Mouse (Mus musculus) stomach, embryonic 14.5 days (tissue): ENCODE data around the gene Casc3. TPM values are rescaled to one million over a fixed set of nuclear protein-coding genes. Genes with fewer than 3 reads are reported as not detected.
A peak's percentile ranks its signal among the peaks of the same experiment; 100 is the strongest.

ENCODE experiments used
- ATAC-seq: fragments of 200-750 bp; cut with Nextera tagmentation; 2 replicates; pipeline ENCODE4 v1.8.0; 2017; ENCODE audit warnings: low read depth, moderate TSS enrichment; ENCODE audit not compliant: insufficient number of reproducible peaks, insufficient read depth, low FRiP score
- H3K27ac ChIP-seq: fragments of 300-500 bp; sonication (generic); 2 replicates; pipeline ENCODE4 v1.5.1; 2014; ENCODE audit warnings: mild to moderate bottlenecking, low read length, moderate library complexity, mixed read lengths
- H3K27me3 ChIP-seq: fragments of 300-500 bp; sonication (generic); 2 replicates; pipeline ENCODE4 v1.6.1; 2014; ENCODE audit warnings: low read length, control low read depth, mixed read lengths; ENCODE audit not compliant: control insufficient read depth, insufficient read depth
- H3K36me3 ChIP-seq: fragments of 300-500 bp; sonication (generic); 2 replicates; pipeline ENCODE4 v1.6.1; 2014; ENCODE audit warnings: mild to moderate bottlenecking, control low read depth, low read length, moderate library complexity, mixed read lengths; ENCODE audit not compliant: control insufficient read depth, insufficient read depth
- H3K4me1 ChIP-seq: fragments of 300-500 bp; sonication (generic); 2 replicates; pipeline ENCODE4 v1.6.1; 2014; ENCODE audit warnings: low read length, control low read depth, mixed read lengths; ENCODE audit not compliant: control insufficient read depth, insufficient read depth
- H3K4me2 ChIP-seq: fragments of 300-500 bp; sonication (generic); replicated peaks from 2 replicates; pipeline ENCODE4 v1.6.1; 2014; ENCODE audit warnings: low read depth, low read length, control low read depth
- H3K4me3 ChIP-seq: fragments of 300-500 bp; sonication (generic); 2 replicates; pipeline ENCODE4 v1.5.1; 2014; ENCODE audit warnings: low read depth, low read length, control low read depth
- H3K9ac ChIP-seq: fragments of 300-500 bp; sonication (generic); replicated peaks from 2 replicates; pipeline ENCODE4 v1.6.1; 2014; ENCODE audit warnings: low read depth, mild to moderate bottlenecking, control low read depth, low read length, moderate library complexity, mixed read lengths
- H3K9me3 ChIP-seq: fragments of 300-500 bp; sonication (generic); 2 replicates; pipeline ENCODE4 v1.6.1; 2016; ENCODE audit warnings: low read depth, low read length, control low read depth; ENCODE audit not compliant: control insufficient read depth
- WGBS: fragments of 180-500 bp; shearing (Covaris S2); extraction: QIAGEN DNeasy Blood & Tissue Kit; methylation state at CpG from one replicate; pipeline ENCODE4 v1.1.7; 2014; 5-methylcytosine and 5-hydroxymethylcytosine counted together
- polyA plus RNA-seq: library from polyadenylated mRNA; unstranded; fragments of >200 nt; fragmentation: Nextera tagmentation; extraction: Ambion mirVana; gene quantifications from 2 replicates; pipeline ENCODE4 v1.2.1, GENCODE M21; 2014

The Casc3 gene
- polyA plus RNA-seq, 1 experiment from 2014 or later: 33.7 TPM

DNA sequence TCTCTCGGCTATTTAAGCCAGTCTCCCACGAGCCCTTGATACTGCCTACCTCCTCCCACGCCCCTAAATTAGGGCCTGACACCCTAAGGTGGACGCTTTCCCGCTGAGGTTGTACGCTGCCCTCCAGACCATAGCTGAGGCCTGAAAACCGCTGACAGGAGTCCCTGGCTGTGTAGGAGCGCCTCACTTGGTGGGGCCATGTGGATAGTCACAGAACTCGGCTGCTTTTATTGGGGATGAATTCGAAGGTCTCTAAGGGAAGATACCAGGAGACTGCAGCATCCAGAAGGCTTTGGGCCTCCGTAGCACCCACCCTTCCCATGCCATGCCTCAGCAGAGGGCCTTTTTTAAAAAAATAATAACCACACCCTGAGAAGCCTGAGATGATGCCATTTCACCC, 33.2 kb downstream of the Casc3 start:
- H3K27ac ChIP-seq: no peak overlapping the region
- peaks cover 4% of the 10 kb centered on the region; the same call in 1 of the 2 replicates for H3K27me3 ChIP-seq
- 53% methylated on average over 11 of the region's 11 CpGs for WGBS
- peak overlapping the region; percentile 49 for H3K4me3 ChIP-seq
- H3K4me1 ChIP-seq: peaks cover 18% of the 10 kb centered on the region
- H3K36me3 ChIP-seq: peaks cover 10% of the 10 kb centered on the region
- H3K9me3 ChIP-seq: no peaks in the 10 kb centered on the region
- 0 out of 2 replicates have a peak overlapping the region, but pooled peaks have one; percentile 65 for H3K9ac ChIP-seq
- no peak for ATAC-seq
- H3K4me2 ChIP-seq: peak overlapping the region; percentile 92

- H3K4me2 ChIP-seq: no peak overlapping the region
- WGBS: 80% methylated on average over 9 of the region's 9 CpGs
- H3K27ac ChIP-seq: no peak overlapping the region
- no peak for ATAC-seq
- H3K36me3 ChIP-seq: peaks cover 5% of the 10 kb centered on the region
- no peaks in the 10 kb centered on the region for H3K9me3 ChIP-seq
- H3K27me3 ChIP-seq: peaks cover 4% of the 10 kb centered on the region; the same call in 1 of the 2 replicates
- H3K4me3 ChIP-seq: no peak overlapping the region
- peaks cover 18% of the 10 kb centered on the region for H3K4me1 ChIP-seq
- no peak overlapping the region for H3K9ac ChIP-seq
These were observed 33.8 kb downstream of the Casc3 start for GRCm38 (mm10) chr11:98838512-98838911.

DNA sequence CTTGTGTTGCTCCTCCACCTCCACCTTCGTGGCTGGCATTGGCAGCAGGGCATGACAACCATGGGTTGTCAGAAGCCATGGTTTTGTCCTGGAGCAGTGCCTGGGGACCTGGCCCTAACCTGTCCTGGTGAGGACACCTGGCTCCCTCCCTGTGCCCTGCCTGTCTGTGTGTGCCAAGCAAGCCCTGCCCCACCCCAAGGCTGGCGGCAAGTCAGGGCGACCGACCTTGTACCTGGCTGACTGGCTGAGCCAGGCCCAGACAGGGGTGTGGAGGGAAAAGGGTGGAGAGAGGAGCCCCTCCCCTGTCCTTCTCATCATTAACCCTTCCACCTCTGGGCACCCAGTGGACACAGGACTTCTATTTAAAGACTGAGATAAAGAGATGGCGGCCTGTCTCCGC, 34.7 kb downstream of the Casc3 start:
- no peaks in the 10 kb centered on the region for H3K9me3 ChIP-seq
- H3K27me3 ChIP-seq: peaks cover 4% of the 10 kb centered on the region; the same call in 1 of the 2 replicates
- no peak overlapping the region for H3K4me3 ChIP-seq
- H3K4me1 ChIP-seq: peaks cover 18% of the 10 kb centered on the region
- no peaks in the 10 kb centered on the region; the same call in 1 of the 2 replicates for H3K36me3 ChIP-seq
- WGBS: 40% methylated on average over 6 of the region's 6 CpGs
- ATAC-seq: peak; percentile 59; the same call in 1 of the 2 replicates
- H3K9ac ChIP-seq: no peak overlapping the region
- no peak overlapping the region; the same call in 1 of the 2 replicates for H3K27ac ChIP-seq
- H3K4me2 ChIP-seq: no peak overlapping the region; the same call in 1 of the 2 replicates

DNA sequence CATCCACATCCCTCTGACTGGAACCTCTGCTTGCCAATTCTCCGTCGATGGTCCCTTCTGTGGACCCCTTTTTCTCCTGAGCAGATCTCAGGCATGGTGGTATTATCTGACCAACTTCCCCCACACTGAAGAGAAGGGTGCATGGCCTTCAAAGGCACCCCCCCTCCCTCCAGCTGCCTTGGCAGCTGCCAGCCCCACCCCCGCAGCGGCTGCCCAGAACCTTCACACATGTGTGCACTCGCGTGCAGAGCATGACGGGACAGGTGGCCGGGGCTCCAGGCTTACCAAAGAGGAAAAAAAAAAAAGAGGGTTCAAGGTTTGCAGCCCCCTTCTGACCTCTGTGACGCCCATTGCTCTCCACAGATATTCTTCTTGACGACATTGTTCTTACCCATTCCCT, 35.2 kb downstream of the Casc3 start:
- no peak for ATAC-seq
- Histone ChIP-seq H3K36me3 (no peaks in the 10 kb centered on the region), H3K4me1 (peaks cover 18% of the 10 kb centered on the region), H3K4me2 (no peak overlapping the region; the same call in 1 of the 2 replicates), H3K4me3 (no peak overlapping the region), H3K9me3 (no peaks in the 10 kb centered on the region), H3K27ac (no peak overlapping the region; the same call in 1 of the 2 replicates), H3K27me3 (peaks cover 4% of the 10 kb centered on the region; the same call in 1 of the 2 replicates), H3K9ac (no peak overlapping the region)
- 59% methylated on average over 10 of the region's 10 CpGs for WGBS

GRCm38 (mm10) chr11:98846016-98846415, 41.3 kb downstream of the Casc3 start:
- no peak overlapping the region for H3K4me2 ChIP-seq
- no peak overlapping the region for H3K27ac ChIP-seq
- no peaks in the 10 kb centered on the region for H3K36me3 ChIP-seq
- H3K27me3 ChIP-seq: no peaks in the 10 kb centered on the region
- no peak overlapping the region for H3K9ac ChIP-seq
- peaks cover 13% of the 10 kb centered on the region; the same call in 1 of the 2 replicates for H3K4me1 ChIP-seq
- ATAC-seq: no peak
- H3K4me3 ChIP-seq: no peak overlapping the region
- H3K9me3 ChIP-seq: no peaks in the 10 kb centered on the region
- 59% methylated on average over 13 of the region's 13 CpGs for WGBS

DNA sequence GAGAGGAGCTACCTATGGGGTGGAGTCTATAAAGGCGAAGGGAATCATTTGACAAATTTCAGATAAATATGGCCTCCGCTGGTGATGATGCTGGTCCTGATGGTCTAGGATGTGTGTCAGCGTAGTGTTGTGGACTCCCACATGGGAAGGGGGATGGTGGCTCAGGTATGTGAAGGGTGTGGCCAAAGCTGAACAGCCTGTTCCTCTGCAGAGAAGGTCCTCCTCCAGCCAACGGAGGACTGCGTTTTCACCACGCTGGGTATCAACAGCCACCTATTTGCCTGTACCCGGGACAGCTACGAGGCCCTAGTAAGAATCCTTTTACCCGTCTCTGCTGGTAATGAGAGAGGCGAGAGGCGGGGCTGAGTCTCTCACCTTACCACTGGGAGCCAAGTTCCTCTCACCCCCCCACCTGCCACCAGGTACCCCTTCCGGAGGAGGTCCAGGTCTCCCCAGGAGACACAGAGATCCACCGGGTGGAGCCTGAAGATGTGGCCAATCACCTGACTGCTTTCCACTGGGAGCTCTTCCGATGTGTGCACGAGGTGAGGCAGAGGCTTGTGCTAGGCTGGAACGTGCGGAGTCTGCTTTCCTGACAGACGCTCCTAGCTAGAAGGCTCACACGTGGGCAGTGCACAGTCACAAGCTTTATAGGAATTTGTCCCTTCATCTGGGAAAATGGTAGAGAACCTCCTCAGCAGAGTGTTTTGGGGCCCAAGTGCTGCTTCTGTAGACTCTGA, 42.3 kb downstream of the Casc3 start:
- Histone ChIP-seq H3K9ac (no peak overlapping the region), H3K36me3 (no peaks in the 10 kb centered on the region), H3K9me3 (no peaks in the 10 kb centered on the region), H3K4me2 (no peak overlapping the region), H3K27me3 (no peaks in the 10 kb centered on the region), H3K4me1 (peaks cover 13% of the 10 kb centered on the region; the same call in 1 of the 2 replicates), H3K27ac (no peak overlapping the region), H3K4me3 (no peak overlapping the region)
- WGBS: 55% methylated on average over 19 of the region's 19 CpGs
- ATAC-seq: no peak

DNA sequence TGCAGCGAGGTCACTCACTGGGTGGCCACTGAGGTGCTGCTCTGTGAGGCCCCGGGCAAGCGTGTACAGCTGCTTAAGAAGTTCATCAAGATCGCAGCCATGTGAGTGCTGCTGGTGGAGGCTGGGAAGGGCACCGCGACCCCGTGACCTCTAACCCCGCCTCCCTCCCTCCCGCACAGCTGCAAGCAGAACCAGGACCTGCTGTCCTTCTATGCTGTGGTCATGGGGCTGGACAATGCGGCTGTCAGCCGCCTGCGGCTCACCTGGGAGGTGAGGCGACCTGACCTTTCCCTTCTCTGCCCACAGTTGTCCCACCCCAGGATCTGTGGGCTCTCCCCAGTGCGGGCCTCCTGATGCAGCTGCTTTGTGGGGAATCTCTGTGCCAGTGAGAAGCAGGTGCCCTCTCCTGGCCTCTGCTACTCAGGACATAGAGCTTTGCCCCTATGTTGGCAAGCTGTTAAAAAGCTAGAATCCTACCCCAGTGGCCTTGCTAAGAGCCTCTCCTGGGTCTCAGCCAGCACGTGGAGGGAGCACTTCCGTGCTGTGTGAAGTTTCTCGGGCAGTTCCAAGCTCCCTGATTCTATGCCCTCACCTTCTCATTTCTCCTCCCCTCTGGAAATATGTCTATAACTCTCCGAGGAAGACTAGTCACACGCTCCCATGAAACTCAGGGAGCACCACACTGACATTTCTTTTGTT, 44.6 kb downstream of the Casc3 start:
- H3K27ac ChIP-seq: no peak overlapping the region
- H3K9me3 ChIP-seq: no peaks in the 10 kb centered on the region
- no peak for ATAC-seq
- H3K4me2 ChIP-seq: peak overlapping the region; percentile 10; the same call in 1 of the 2 replicates
- H3K4me3 ChIP-seq: no peak overlapping the region
- H3K27me3 ChIP-seq: no peaks in the 10 kb centered on the region
- no peaks in the 10 kb centered on the region for H3K36me3 ChIP-seq
- no peak overlapping the region for H3K9ac ChIP-seq
- H3K4me1 ChIP-seq: peaks cover 13% of the 10 kb centered on the region; the same call in 1 of the 2 replicates
- WGBS: 14% methylated on average over 19 of the region's 19 CpGs
